Mouse (Mus musculus) heart, adult 8-10 months (tissue): ENCODE measurements around the gene Slc25a13. TPM values are rescaled to one million over a fixed set of nuclear protein-coding genes. Genes with fewer than 3 reads are reported as not detected.

ENCODE experiments used
- DNase-seq: peaks from one replicate; pipeline ENCODE4 v3.0.0; 2022; ENCODE audit warnings: low spot score
- total RNA-seq, 4 experiments: library from RNA; stranded (reverse); gene quantifications; 2 replicates each; pipeline ENCODE4 v1.2.4; 2022

Gene Slc25a13
- total RNA-seq, 4 experiments from 2014 or later = 134 to 155 (median 137) TPM

DNA sequence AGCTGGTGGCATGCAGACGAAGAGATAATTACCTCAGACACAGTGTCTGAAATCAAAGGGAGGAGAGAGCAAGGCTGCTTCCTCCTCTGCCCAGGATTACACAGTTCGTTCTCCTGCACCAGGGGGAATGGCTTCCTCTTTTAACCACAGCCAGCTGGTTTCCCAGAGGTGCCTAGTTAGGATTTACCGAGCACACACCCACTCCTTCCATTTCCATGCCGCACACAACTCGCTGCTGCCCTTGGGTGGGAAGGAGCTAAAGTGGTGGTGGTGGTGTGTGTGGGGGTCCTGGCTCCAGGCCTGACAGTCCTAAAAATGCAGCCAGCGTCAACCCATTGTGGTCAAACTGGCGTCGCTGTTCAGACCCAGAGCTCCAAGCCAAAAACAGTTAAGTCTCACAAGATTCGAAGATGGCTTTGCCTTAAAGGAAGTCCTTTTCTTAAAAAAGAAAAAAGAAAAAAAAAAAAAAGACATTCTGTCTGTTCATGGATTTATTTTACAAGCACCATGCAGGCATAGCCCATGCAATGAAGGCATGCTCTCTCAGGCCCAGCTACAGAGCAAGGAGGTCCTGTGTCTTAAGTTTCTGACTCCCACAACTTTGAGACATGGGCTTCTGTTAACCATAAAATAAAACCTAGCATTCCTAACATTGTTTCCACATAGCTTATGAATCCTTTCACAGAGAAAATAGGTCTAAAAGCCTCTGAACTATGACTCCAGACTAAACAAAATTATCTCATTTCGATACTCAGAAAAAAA lies 104.0 kb downstream of the Slc25a13 start:
- DNase-seq = no peak

GRCm38 (mm10) chr6:6107419-6107966 lies 109.5 kb downstream of the Slc25a13 start:
- DNase-seq = no peak

DNA sequence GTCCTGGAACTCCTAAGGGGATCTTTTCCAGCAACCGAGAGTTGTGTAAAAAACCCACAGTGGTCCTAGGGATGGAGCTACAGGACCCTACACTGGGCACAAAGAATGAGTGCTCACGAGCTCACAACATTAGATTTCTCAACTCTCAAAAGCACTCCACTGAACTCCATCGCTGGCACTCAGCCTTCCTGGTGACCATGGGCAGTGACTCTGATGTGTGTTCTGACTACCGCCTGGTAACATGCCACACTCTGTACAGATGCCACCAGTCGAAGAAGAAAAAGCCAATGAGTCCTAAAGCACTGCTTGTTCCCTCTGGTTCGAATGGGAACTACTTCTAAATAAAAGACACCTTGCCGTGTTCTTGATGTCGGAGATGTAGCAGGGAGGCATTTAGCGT lies 111.4 kb downstream of the Slc25a13 start:
- no peak for DNase-seq

DNA sequence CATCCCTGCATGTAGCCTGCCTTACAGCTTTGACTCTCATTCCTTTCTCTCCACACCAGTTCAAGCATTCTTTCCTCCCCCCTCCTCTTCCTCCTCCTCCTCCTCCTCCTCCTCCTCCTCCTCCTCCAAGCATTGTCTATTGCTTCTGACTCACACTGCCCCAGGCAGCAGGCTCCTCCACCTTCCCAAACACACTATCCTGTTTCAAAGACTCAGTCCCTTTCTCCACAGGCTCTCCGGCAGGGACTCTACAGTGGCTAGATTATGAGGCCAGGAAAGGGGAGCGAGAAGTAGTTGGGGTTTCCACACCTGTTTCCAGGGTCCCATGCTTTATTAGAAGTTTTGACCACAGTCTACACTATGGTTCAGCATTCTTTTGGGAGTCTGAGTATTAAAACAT lies 113.5 kb downstream of the Slc25a13 start:
- no peak for DNase-seq

GRCm38 (mm10) chr6:6101605-6102004 lies 115.4 kb downstream of the Slc25a13 start:
- peak; percentile 31 for DNase-seq

DNA sequence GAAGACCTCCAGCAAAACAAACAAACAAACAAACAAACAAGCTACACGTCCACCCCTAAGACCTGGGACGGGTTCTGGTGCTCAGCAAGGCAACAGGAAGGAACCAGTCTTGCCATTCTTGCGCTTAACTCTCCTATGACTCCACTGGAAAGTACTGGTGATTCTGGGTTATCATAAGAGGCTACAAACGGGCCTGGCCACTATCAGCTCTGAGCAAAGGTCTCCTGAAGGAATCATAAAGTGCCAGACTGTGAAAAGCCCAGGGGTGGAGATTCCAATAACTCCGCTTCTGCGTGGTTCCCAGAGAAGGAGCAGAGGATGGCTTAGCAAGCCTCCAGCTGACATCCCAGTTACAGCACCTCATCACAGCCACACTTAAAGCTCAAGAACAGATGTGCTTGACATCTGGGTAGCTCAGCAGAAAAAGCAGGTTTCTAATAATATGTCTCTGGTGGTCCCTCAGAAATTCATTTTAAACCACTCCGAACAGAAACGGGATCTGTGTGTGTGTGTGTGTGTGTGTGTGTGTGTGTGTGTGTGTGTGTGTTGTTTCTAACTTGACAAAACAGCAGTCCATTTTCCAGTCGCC lies 116.0 kb downstream of the Slc25a13 start:
- no peak for DNase-seq

GRCm38 (mm10) chr6:6093978-6094377 lies 123.0 kb downstream of the Slc25a13 start:
- no peak for DNase-seq

DNA sequence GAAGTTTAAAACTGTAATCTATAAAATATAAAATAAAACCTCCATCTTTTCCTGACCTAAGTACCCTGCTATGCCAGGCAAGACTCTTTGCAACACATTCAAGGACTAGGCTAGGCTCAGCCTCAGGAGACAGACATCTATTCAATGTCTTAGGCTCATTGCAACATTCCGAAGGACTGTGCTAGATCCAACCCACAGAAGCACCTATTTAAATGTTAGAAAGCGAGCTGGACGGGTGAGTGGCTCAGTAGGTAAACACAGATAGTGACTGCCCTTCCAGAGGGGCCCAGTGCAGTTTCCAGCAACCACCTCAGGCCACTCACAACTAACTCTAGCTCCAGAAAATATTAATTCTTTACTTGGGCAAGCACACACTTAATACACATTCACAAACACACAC lies 123.5 kb downstream of the Slc25a13 start:
- DNase-seq = no peak

GRCm38 (mm10) chr6:6092497-6092896 lies 124.5 kb downstream of the Slc25a13 start:
- DNase-seq = no peak

- DNase-seq = peak; percentile 35
These were observed 126.0 kb downstream of the Slc25a13 start for GRCm38 (mm10) chr6:6091016-6091415.

DNA sequence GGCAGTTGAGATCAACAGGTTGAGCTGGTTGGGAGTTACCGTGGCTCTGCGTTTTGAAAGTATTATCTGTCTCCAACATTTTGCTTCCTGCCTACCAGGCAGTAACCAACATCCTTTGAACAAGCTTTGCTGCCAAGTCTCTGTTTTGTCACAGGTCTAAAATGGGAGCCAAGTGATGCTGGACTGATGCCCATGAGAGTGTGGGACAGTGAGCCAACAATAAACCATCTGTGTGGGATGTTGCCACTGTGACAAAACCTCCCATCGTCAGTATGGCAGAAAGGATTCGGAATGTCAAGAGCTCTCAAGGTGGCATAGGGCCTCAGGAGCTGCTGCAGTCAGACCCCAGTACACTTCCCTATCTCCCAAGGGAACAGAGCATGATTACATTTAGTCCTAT lies 128.8 kb downstream of the Slc25a13 start:
- peak; percentile 63 for DNase-seq

DNA sequence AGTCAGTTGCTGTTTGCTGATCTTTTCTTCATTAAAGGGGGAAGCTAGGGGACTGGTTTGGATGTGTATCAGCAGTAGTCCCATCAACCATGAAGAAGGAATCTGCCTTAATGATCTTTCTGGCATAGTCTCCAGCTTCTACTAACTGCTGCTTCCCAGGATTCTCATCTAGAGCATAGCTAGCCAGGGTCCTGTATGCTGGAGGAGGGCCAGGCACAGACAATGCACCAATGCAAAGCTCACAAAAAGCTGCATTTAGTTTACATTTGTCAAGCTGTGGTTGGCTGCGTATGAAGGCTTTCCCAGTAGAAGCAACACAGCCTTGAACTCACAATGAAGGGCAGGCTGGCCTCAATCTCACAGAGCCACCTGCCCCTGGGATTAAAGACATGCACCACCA lies 136.5 kb downstream of the Slc25a13 start:
- no peak for DNase-seq

- DNase-seq = no peak
These were observed 139.7 kb downstream of the Slc25a13 start for GRCm38 (mm10) chr6:6077234-6077633.

DNA sequence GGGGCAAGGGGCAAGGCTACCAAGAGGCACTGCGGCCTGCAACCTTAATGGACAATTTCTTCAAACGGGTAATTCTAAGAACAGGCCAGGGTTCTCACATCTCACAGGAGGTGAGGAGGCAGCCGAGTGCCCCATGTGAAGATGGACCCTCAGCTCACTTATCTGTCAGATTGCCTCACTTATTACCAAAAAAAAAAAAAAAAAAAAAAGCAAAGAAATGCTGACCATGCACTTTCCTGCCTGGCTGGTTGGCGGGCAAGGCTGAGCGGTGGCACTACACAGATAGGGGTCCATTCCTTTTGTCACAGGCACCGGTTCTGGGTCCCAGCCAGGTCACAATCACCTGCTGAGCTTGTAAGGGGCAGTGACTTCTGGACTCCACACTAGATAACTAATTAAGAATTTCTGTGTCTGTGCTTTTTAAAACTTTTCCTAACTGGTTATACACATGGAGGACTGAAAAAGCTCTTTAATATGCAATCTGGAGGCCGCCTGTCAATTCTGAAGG lies 141.0 kb downstream of the Slc25a13 start:
- no peak for DNase-seq

DNA sequence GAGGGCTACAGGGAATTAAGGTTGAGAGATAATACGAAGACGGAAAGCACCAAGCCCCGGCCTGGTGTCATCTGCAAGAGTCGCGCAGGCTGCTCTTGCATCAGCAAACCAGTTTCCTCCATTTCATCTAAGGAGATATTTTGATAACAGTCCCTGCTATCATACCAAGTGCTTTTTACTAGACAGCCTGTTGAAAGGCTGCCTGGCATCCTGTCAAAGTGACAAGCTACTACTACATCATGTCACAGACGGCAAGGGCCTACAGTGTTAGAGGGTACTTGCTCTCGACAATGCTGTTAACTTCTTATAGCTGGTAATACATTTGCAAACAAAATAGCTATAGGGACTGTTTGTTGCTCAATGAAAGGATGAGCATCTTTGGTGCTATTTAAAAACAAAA lies 145.9 kb downstream of the Slc25a13 start:
- no peak for DNase-seq

DNA sequence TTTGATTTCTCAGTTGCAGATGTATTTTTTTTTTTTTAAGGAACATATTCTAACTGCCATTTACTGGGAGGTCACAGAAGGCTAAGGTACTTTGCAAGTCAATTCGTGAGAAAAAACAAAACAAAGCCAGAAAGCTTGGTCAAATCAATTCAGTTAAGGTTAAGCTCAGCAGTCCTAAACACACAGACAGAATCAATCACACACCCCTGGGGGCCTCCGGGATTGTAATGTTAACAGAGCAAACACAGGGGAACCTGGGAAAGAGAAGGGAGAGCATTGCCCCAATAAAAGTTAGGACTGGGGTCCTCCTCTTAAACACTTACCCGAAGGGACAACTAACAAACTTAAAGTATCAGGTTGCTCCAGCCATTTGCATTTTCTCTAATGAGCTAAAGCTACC lies 147.0 kb downstream of the Slc25a13 start:
- no peak for DNase-seq

GRCm38 (mm10) chr6:6067201-6067600 lies 149.8 kb downstream of the Slc25a13 start:
- peak; percentile 30 for DNase-seq

- DNase-seq = no peak
These were observed 158.4 kb downstream of the Slc25a13 start for GRCm38 (mm10) chr6:6058548-6058947.

DNA sequence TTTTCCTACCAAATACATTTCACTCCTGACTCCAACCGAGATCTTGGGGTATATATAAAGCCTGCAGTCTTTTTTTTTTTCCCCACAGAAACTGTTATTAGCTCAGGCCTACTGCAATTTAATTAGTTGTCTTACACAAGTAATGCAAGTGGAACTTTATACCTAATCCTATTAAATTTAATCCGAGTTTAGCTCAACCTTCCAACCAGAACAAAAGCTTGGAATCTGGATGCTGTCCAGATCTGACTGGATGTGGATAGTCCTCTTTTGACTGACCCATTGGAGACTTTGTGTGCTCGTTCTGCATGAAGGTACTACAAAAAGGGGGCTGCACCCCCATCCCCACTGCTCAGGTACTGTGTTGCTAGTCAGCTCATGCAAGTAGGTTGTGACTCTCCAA lies 163.0 kb downstream of the Slc25a13 start:
- no peak for DNase-seq

DNA sequence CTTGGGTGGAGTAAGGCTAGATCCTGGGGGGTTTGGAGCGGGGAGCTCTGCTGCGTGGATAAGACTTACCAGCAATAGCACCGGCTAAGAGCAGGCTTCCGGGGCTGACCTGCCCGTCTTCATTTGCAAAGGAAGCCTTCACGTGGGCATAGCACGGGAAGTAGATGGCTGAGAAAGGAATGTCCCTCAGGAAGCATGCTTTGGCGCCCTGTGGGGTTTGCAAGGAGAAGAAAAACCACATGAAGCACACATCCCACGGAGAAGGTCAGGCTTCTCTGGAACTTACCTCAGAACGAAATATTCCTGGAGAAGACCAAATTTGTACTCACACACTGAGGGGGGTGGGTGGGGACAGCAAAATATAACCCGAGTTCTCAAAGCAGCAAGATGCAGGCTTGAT lies 164.3 kb downstream of the Slc25a13 start:
- DNase-seq = no peak

GRCm38 (mm10) chr6:6046729-6047424 lies 170.1 kb downstream of the Slc25a13 start:
- DNase-seq = no peak

GRCm38 (mm10) chr6:6038773-6039550 lies 178.0 kb downstream of the Slc25a13 start:
- no peak for DNase-seq
